Mouse (Mus musculus) left cerebral cortex, adult 18-20 months (tissue): ENCODE data around the gene Sh2d1b1. TPM values are rescaled to one million over a fixed set of nuclear protein-coding genes. Genes with fewer than 3 reads are reported as not detected.

Source experiments
- DNase-seq, 2 experiments: peaks; one replicate each; pipeline ENCODE4 v3.0.0; 2021 to 2022; ENCODE audit warnings: low spot score in 2 of 2, mixed read lengths in 1 of 2
- total RNA-seq, 2 experiments: library from RNA; stranded (reverse); gene quantifications; 2 replicates each; pipeline ENCODE4 v1.2.3; 2021

Gene Sh2d1b1
- total RNA-seq, 2 experiments from 2014 or later: 0.12 TPM; not detected in 1

- no peak for DNase-seq
Observed at GRCm38 (mm10) chr1:170323001-170323400, 45.9 kb downstream of the Sh2d1b1 start.

GRCm38 (mm10) chr1:170324312-170324711 is 47.2 kb downstream of the Sh2d1b1 start:
- no peak for DNase-seq

GRCm38 (mm10) chr1:170325277-170325676 is 48.2 kb downstream of the Sh2d1b1 start:
- DNase-seq: no peak

DNA sequence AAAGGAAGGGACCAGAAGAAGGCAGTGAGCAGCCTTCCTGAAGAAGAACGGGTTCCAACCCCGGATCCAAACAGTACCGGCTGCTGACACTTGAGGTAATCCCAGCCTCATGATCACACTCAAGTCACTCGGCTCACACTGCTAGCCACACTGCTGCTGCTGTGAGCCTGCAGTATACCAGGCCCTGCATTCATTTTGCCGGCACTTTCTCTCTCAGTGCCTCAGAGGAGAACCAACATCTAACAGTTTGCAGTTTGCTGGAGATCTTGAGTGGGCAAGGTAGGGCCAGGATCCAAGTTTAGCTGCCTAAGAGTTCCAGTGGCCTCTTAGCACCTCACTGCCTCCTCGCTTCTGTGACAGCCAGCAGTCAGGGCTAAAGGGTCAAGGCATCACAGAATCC is 54.8 kb downstream of the Sh2d1b1 start:
- DNase-seq: no peak

- DNase-seq: no peak
Observed at GRCm38 (mm10) chr1:170332775-170333174, 55.7 kb downstream of the Sh2d1b1 start.

Other genes with a start within 250 kb of the Sh2d1b1 start
- gene Ddr2, start 166.6 kb upstream of the Sh2d1b1 start, total RNA-seq: 1 to 10 TPM; 7.0 to 7.2 TPM
- gene Uap1, start 102.4 kb upstream of the Sh2d1b1 start, total RNA-seq: 10 to 100 TPM; 60.6 to 69.4 TPM
- gene Uhmk1, start 61.9 kb upstream of the Sh2d1b1 start, total RNA-seq: 100 to 1,000 TPM; 139 to 148 TPM
- gene Sh2d1b2, start 44.6 kb upstream of the Sh2d1b1 start, total RNA-seq: not detected
- gene Gm7694, start 29.0 kb downstream of the Sh2d1b1 start, total RNA-seq: 1 to 10 TPM; 2.1 to 2.2 TPM
- not detected for gene Spata46, start 31.5 kb downstream of the Sh2d1b1 start, total RNA-seq